Mouse (Mus musculus) testis, adult 2 months (tissue): Measurements from ENCODE around the gene Rab13. TPM values are rescaled to one million over a fixed set of nuclear protein-coding genes. Genes with fewer than 3 reads are reported as not detected.

Experiments used
- H3K27ac ChIP-seq: fragments of 200-500 bp; 2 replicates; pipeline ENCODE4 v1.5.1; 2012; ENCODE audit warnings: low read depth, low read length; ENCODE audit not compliant: control insufficient read depth, insufficient read depth
- H3K27me3 ChIP-seq: fragments of 200-500 bp; 2 replicates; pipeline ENCODE4 v1.6.1; 2012; ENCODE audit warnings: mild to moderate bottlenecking, low read length, moderate library complexity; ENCODE audit not compliant: control insufficient read depth, insufficient read depth
- H3K36me3 ChIP-seq: fragments of 200-500 bp; 2 replicates; pipeline ENCODE4 v1.6.1; 2012; ENCODE audit warnings: mild to moderate bottlenecking, low read length; ENCODE audit not compliant: control insufficient read depth, insufficient read depth
- H3K4me1 ChIP-seq: fragments of 200-500 bp; 2 replicates; pipeline ENCODE4 v1.6.1; 2012; ENCODE audit warnings: low read length; ENCODE audit not compliant: control insufficient read depth, insufficient read depth
- H3K4me3 ChIP-seq: fragments of 200-500 bp; 2 replicates; pipeline ENCODE4 v1.5.1; 2012; ENCODE audit warnings: low read depth, mild to moderate bottlenecking, low read length, moderate library complexity, mixed read lengths; ENCODE audit not compliant: control insufficient read depth
- CTCF ChIP-seq: fragments of 200-500 bp; IDR thresholded peaks from 2 replicates; pipeline ENCODE4 v1.5.1; 2012; ENCODE audit warnings: low read depth, mild to moderate bottlenecking, inconsistent platforms, low read length, moderate library complexity; ENCODE audit not compliant: control insufficient read depth, insufficient read depth, insufficient replicate concordance
- POLR2A ChIP-seq: fragments of 200-500 bp; IDR thresholded peaks from 2 replicates; pipeline ENCODE4 v1.6.1; 2012; ENCODE audit warnings: low read depth, mild to moderate bottlenecking, inconsistent platforms, low read length, moderate library complexity; ENCODE audit not compliant: control insufficient read depth
- polyA plus RNA-seq: library from polyadenylated mRNA; depleted of rRNA; stranded (reverse); fragments of >200 nt; gene quantifications from 2 replicates; pipeline ENCODE4 v1.2.3, GENCODE M21; 2012

The Rab13 gene
- polyA plus RNA-seq, 1 experiment: 5.9 TPM

GRCm38 (mm10) chr3:90265034-90265931 lies 51.8 kb downstream of the Rab13 start, which contains the start of gene Dennd4b:
Gene Dennd4b, plus strand, starts transcription at chr3:90265185.
- Histone ChIP-seq H3K36me3 (no peaks in the 10 kb centered on the region; the same call in 1 of the 2 replicates), H3K4me3 (peak within 1 kb of the TSS; percentile 95), H3K4me1 (peaks cover 16% of the 10 kb centered on the region), H3K27me3 (no peaks in the 10 kb centered on the region), H3K27ac (peak within 1 kb of the TSS; percentile 77)
- TF ChIP-seq CTCF (peak; percentile 84), POLR2A (peak; percentile 49)

- no peak for TF ChIP-seq CTCF
- TF ChIP-seq POLR2A: no peak
- Histone ChIP-seq H3K4me1 (peaks cover 18% of the 10 kb centered on the region), H3K27ac (peak overlapping the region; percentile 72), H3K27me3 (no peaks in the 10 kb centered on the region), H3K4me3 (peak overlapping the region; percentile 95), H3K36me3 (no peaks in the 10 kb centered on the region; the same call in 1 of the 2 replicates)
Observed at GRCm38 (mm10) chr3:90265932-90266741, 52.6 kb downstream of the Rab13 start.

DNA sequence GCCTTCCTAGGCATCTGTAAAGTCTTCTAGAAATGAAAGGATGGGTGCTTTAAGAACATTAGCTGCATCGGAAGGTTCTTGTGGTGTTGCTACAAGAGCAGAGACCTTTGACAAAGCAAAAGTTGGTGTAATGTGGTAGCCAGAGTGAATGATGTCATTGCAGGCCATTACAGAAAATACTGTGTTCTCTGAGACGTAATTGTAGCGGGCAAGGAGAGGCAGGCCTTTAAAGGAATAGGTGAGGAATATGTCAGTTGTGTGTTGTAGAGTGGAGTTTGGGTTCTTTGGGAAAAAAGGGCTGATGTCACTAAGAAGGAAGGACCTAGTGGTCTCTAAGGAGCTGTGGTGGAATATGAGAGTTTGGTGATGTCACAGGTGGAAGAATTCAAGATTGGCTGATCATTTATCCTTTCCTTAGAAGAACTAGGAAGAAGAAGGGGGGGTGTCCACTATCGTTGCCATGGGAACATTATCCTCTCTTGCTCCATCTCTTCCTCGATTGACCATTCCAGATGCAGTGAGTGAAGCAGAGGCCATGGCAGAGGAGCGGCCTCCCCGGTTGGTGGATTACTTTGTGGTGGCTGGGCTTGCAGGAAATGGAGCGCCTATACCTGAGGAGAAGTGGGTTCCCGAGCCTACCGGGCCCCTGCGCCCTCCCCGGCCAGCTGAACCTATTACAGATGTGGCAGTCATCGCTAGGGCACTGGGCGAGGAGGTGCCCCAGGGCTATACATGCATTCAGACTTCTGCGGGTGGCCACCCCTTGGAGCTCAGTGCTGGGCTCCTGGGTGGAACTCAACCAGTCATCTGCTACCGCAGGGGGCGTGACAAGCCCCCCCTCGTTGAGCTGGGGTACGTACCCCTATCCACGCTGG lies 53.6 kb downstream of the Rab13 start:
- Histone ChIP-seq H3K36me3 (no peaks in the 10 kb centered on the region; the same call in 1 of the 2 replicates), H3K4me1 (peaks cover 18% of the 10 kb centered on the region), H3K27me3 (no peaks in the 10 kb centered on the region), H3K27ac (no peak overlapping the region), H3K4me3 (peak overlapping the region; percentile 95)
- no peak; the same call in 1 of the 2 replicates for TF ChIP-seq POLR2A
- no peak for TF ChIP-seq CTCF

DNA sequence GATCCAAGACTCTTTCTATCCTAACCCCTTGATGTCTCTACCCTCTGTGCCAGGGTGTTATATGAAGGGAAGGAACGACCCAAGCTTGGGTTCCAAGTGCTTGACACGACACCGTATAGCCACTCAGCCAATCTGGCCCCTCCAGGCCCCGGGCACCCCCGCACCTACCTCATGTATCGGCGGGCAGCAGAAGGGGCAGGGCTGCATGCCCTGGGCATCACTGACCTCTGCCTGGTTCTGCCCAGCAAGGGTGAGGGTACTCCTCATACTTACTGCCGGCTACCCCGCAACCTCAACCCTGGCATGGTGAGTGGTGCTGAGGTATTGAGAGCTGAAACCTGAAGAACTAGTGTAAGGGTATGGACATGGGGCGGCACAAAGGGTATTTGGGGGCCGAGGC lies 54.7 kb downstream of the Rab13 start:
- Histone ChIP-seq H3K4me1 (peaks cover 18% of the 10 kb centered on the region), H3K27me3 (no peaks in the 10 kb centered on the region), H3K4me3 (peak overlapping the region; percentile 84), H3K36me3 (no peaks in the 10 kb centered on the region), H3K27ac (no peak overlapping the region)
- TF ChIP-seq CTCF: no peak
- TF ChIP-seq POLR2A: no peak

- TF ChIP-seq CTCF (no peak), POLR2A (no peak)
- H3K4me3 ChIP-seq: peak overlapping the region; percentile 84
- H3K36me3 ChIP-seq: no peaks in the 10 kb centered on the region
- H3K4me1 ChIP-seq: peaks cover 25% of the 10 kb centered on the region
- no peaks in the 10 kb centered on the region for H3K27me3 ChIP-seq
- H3K27ac ChIP-seq: no peak overlapping the region
Observed at GRCm38 (mm10) chr3:90268971-90269370, 55.5 kb downstream of the Rab13 start.

- Histone ChIP-seq H3K27me3 (no peaks in the 10 kb centered on the region), H3K36me3 (no peaks in the 10 kb centered on the region), H3K4me1 (peaks cover 23% of the 10 kb centered on the region), H3K4me3 (peak overlapping the region; percentile 52), H3K27ac (no peak overlapping the region)
- no peak for TF ChIP-seq POLR2A
- TF ChIP-seq CTCF: no peak
Observed at GRCm38 (mm10) chr3:90270784-90271183, 57.3 kb downstream of the Rab13 start.

GRCm38 (mm10) chr3:90272170-90272569 lies 58.7 kb downstream of the Rab13 start:
- H3K4me3 ChIP-seq: peak overlapping the region; percentile 6; the same call in 1 of the 2 replicates
- TF ChIP-seq CTCF: no peak
- H3K27me3 ChIP-seq: no peaks in the 10 kb centered on the region
- no peaks in the 10 kb centered on the region for H3K36me3 ChIP-seq
- H3K27ac ChIP-seq: no peak overlapping the region
- H3K4me1 ChIP-seq: peaks cover 18% of the 10 kb centered on the region
